Mouse (Mus musculus) mouse trophoblast stem cell (cell line): ENCODE measurements at regions not wholly inside any gene's neighbourhood (a gene's known extent, or its start where the extent isn't known, plus 50 kb on each side); places are given as distances from the start of the nearest gene placed in this dataset.

Experiments
- in situ Hi-C, 2 experiments: fragments of 300-500 bp; cut with MseI, MboI; formaldehyde crosslinking; loops; 2 replicates in 1 of 2; 3 replicates in 1 of 2; pipeline ENCODE4 v1.15.1; 2025

- in situ Hi-C loops = no loop called here
Measured at GRCm38 (mm10) chr16:75663871-75664270, 71.2 kb downstream of the Rbm11 start.

GRCm38 (mm10) chr16:75667589-75667988 is 74.9 kb downstream of the Rbm11 start:
- in situ Hi-C loops = no loop called here

GRCm38 (mm10) chr16:75672112-75672511 is 79.5 kb downstream of the Rbm11 start:
- in situ Hi-C loops = no loop called here

GRCm38 (mm10) chr16:75675871-75676270 is 83.2 kb downstream of the Rbm11 start:
- in situ Hi-C loops = loop anchor here (25.0 kb wide), 2 partner anchors 1211 to 1236 kb away; no protein-coding TSS in a partner anchor

DNA sequence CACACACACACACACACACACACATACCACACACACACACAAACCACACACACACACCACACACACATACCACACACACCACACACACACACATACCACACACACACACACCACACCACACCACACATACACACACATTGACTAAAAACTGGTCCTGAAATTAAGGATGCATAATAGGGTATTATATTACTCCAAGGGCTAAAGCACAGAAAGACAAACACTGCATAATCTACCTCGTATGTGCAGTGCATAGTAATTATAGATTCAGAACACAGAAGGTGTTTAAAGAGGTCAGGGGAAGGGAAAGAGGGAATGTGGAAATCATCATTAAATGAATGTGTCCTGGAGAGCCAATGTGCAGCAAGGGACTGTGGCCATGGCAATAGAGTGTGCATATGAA is 84.5 kb downstream of the Rbm11 start:
- in situ Hi-C loops = loop anchor here (25.0 kb wide), 2 partner anchors 1210 to 1235 kb away; no protein-coding TSS in a partner anchor
